Mouse (Mus musculus): ENCODE results near the gene Tstd2. TPM values are rescaled to one million over a fixed set of nuclear protein-coding genes. Genes with fewer than 3 reads are reported as not detected.
A peak's percentile ranks its signal among the peaks of the same experiment; 100 is the strongest.

The Tstd2 gene
- polyA plus RNA-seq, 1 experiment from 2014 or later, result 16.8 TPM

- H3K36me3 ChIP-seq (ENCODE audit: insufficient read depth, low read length), result peaks cover 60% of the 10 kb centered on the region
- H3K9me3 ChIP-seq (ENCODE audit: low read length), result no peaks in the 10 kb centered on the region
- no peaks in the 10 kb centered on the region for H3K4me1 ChIP-seq (ENCODE audit: insufficient read depth, low read depth, low read length)
- no peaks in the 10 kb centered on the region for H3K27me3 ChIP-seq (replicated peaks; ENCODE audit: insufficient read depth, low read length)
- DNase-seq (ENCODE audit: low spot score) (no peak), ATAC-seq (no peak)
- no peak overlapping the region for H3K27ac ChIP-seq (ENCODE audit: low read length)
- TF ChIP-seq EP300 (IDR thresholded peaks at IDR 0.05), result no peak
- WGBS, result 88% methylated on average over 10 of the region's 10 CpGs
- H3K4me3 ChIP-seq (ENCODE audit: low read depth, low read length), result no peak overlapping the region
- H3K9ac ChIP-seq (replicated peaks; ENCODE audit: low read depth), result no peak overlapping the region
- H3K4me2 ChIP-seq (replicated peaks; ENCODE audit: low read depth, low read length), result no peak overlapping the region
Observed at GRCm38 (mm10) chr4:46116544-46117175, 21.8 kb downstream of the Tstd2 start.

GRCm38 (mm10) chr4:46115308-46115707, 23.2 kb downstream of the Tstd2 start:
- no peak overlapping the region for H3K4me3 ChIP-seq (ENCODE audit: low read depth, low read length)
- H3K27ac ChIP-seq (ENCODE audit: low read length), result no peak overlapping the region
- WGBS, result 61% methylated on average over 1 of the region's 1 CpGs
- TF ChIP-seq EP300 (IDR thresholded peaks at IDR 0.05) (no peak), CTCF (IDR thresholded peaks at IDR 0.05) (peak; percentile 20; the same call in 1 of the 2 replicates)
- no peak for ATAC-seq
- no peak overlapping the region for H3K9ac ChIP-seq (replicated peaks; ENCODE audit: low read depth)
- DNase-seq (ENCODE audit: low spot score), result no peak
- H3K27me3 ChIP-seq (replicated peaks; ENCODE audit: insufficient read depth, low read length), result no peaks in the 10 kb centered on the region
- no peaks in the 10 kb centered on the region for H3K4me1 ChIP-seq (ENCODE audit: insufficient read depth, low read depth, low read length)
- H3K4me2 ChIP-seq (replicated peaks; ENCODE audit: low read depth, low read length), result no peak overlapping the region
- H3K9me3 ChIP-seq (ENCODE audit: low read length), result no peaks in the 10 kb centered on the region
- peaks cover 60% of the 10 kb centered on the region for H3K36me3 ChIP-seq (ENCODE audit: insufficient read depth, low read length)

GRCm38 (mm10) chr4:46111361-46111760, 27.1 kb downstream of the Tstd2 start:
- H3K36me3 ChIP-seq (ENCODE audit: insufficient read depth, low read length), result peaks cover 22% of the 10 kb centered on the region; the same call in 1 of the 2 replicates
- no peak overlapping the region for H3K4me3 ChIP-seq (ENCODE audit: low read depth, low read length)
- no peak overlapping the region for H3K9ac ChIP-seq (replicated peaks; ENCODE audit: low read depth)
- H3K27ac ChIP-seq (ENCODE audit: low read length), result no peak overlapping the region
- TF ChIP-seq EP300 (IDR thresholded peaks at IDR 0.05) (no peak), CTCF (IDR thresholded peaks at IDR 0.05) (no peak)
- H3K4me2 ChIP-seq (replicated peaks; ENCODE audit: low read depth, low read length), result no peak overlapping the region
- H3K27me3 ChIP-seq (replicated peaks; ENCODE audit: insufficient read depth, low read length), result no peaks in the 10 kb centered on the region
- no peak for DNase-seq (ENCODE audit: low spot score)
- no peaks in the 10 kb centered on the region for H3K9me3 ChIP-seq (ENCODE audit: low read length)
- ATAC-seq, result no peak
- H3K4me1 ChIP-seq (ENCODE audit: insufficient read depth, low read depth, low read length), result no peaks in the 10 kb centered on the region
- WGBS, result 42% methylated on average over 3 of the region's 3 CpGs

- Histone ChIP-seq H3K4me2 (replicated peaks; ENCODE audit: low read depth, low read length) (no peak overlapping the region), H3K36me3 (ENCODE audit: insufficient read depth, low read length) (peaks cover 9% of the 10 kb centered on the region; the same call in 1 of the 2 replicates), H3K27me3 (replicated peaks; ENCODE audit: insufficient read depth, low read length) (no peaks in the 10 kb centered on the region), H3K4me1 (ENCODE audit: insufficient read depth, low read depth, low read length) (no peaks in the 10 kb centered on the region), H3K4me3 (ENCODE audit: low read depth, low read length) (no peak overlapping the region), H3K9me3 (ENCODE audit: low read length) (no peaks in the 10 kb centered on the region), H3K9ac (replicated peaks; ENCODE audit: low read depth) (no peak overlapping the region), H3K27ac (ENCODE audit: low read length) (no peak overlapping the region)
- DNase-seq (ENCODE audit: low spot score), result no peak
- no peak for ATAC-seq
- WGBS, result 88% methylated on average over 8 of the region's 8 CpGs
- TF ChIP-seq CTCF (IDR thresholded peaks at IDR 0.05), result no peak
- TF ChIP-seq EP300 (IDR thresholded peaks at IDR 0.05), result no peak
Observed at GRCm38 (mm10) chr4:46110084-46110483, 28.4 kb downstream of the Tstd2 start.

- H3K4me2 ChIP-seq (replicated peaks; ENCODE audit: low read depth, low read length), result no peak overlapping the region
- WGBS, result 88% methylated on average over 10 of the region's 10 CpGs
- TF ChIP-seq EP300 (IDR thresholded peaks at IDR 0.05) (no peak), CTCF (IDR thresholded peaks at IDR 0.05) (no peak)
- no peak overlapping the region for H3K9ac ChIP-seq (replicated peaks; ENCODE audit: low read depth)
- H3K27ac ChIP-seq (ENCODE audit: low read length), result no peak overlapping the region
- no peak for DNase-seq (ENCODE audit: low spot score)
- H3K4me1 ChIP-seq (ENCODE audit: insufficient read depth, low read depth, low read length), result no peaks in the 10 kb centered on the region
- no peaks in the 10 kb centered on the region for H3K27me3 ChIP-seq (replicated peaks; ENCODE audit: insufficient read depth, low read length)
- H3K9me3 ChIP-seq (ENCODE audit: low read length), result no peaks in the 10 kb centered on the region
- no peak overlapping the region for H3K4me3 ChIP-seq (ENCODE audit: low read depth, low read length)
- H3K36me3 ChIP-seq (ENCODE audit: insufficient read depth, low read length), result no peaks in the 10 kb centered on the region
- ATAC-seq, result no peak
Observed at GRCm38 (mm10) chr4:46102078-46102769, 36.3 kb downstream of the Tstd2 start.

- no peak overlapping the region for H3K4me2 ChIP-seq (replicated peaks; ENCODE audit: low read depth, low read length)
- ATAC-seq, result no peak
- H3K27me3 ChIP-seq (replicated peaks; ENCODE audit: insufficient read depth, low read length), result no peaks in the 10 kb centered on the region
- TF ChIP-seq CTCF (IDR thresholded peaks at IDR 0.05) (no peak), EP300 (IDR thresholded peaks at IDR 0.05) (no peak)
- H3K36me3 ChIP-seq (ENCODE audit: insufficient read depth, low read length), result no peaks in the 10 kb centered on the region
- no peak overlapping the region for H3K27ac ChIP-seq (ENCODE audit: low read length)
- H3K4me1 ChIP-seq (ENCODE audit: insufficient read depth, low read depth, low read length), result no peaks in the 10 kb centered on the region
- H3K9me3 ChIP-seq (ENCODE audit: low read length), result no peaks in the 10 kb centered on the region
- no peak overlapping the region for H3K4me3 ChIP-seq (ENCODE audit: low read depth, low read length)
- WGBS, result 23% methylated on average over 11 of the region's 14 CpGs
- H3K9ac ChIP-seq (replicated peaks; ENCODE audit: low read depth), result no peak overlapping the region
- DNase-seq (ENCODE audit: low spot score), result no peak
Observed at GRCm38 (mm10) chr4:46101211-46101711, 37.2 kb downstream of the Tstd2 start.

Measured in lung, postnatal 0 days (tissue).